Mouse (Mus musculus): ENCODE measurements around the gene Pou3f1. TPM values are rescaled to one million over a fixed set of nuclear protein-coding genes. Genes with fewer than 3 reads are reported as not detected.

The Pou3f1 gene
- polyA plus RNA-seq, 1 experiment from 2014 or later, result 0.21 TPM

- Histone ChIP-seq H3K36me3 (ENCODE audit: control insufficient read depth, insufficient read depth, low read length) (no peaks in the 10 kb centered on the region), H3K4me2 (peak overlapping the region; percentile 71), H3K9ac (ENCODE audit: low read depth, low read length) (no peak overlapping the region), H3K4me3 (ENCODE audit: low read depth, low read length) (no peak overlapping the region), H3K4me1 (ENCODE audit: control insufficient read depth, insufficient read depth, low read length) (peaks cover 5% of the 10 kb centered on the region; the same call in 1 of the 2 replicates), H3K27me3 (ENCODE audit: control insufficient read depth, insufficient read depth, low read length) (peaks cover 32% of the 10 kb centered on the region), H3K27ac (ENCODE audit: low read depth, low read length) (no peak overlapping the region), H3K9me3 (replicated peaks; ENCODE audit: control insufficient read depth, low read length) (no peaks in the 10 kb centered on the region)
- ATAC-seq (replicated peaks; ENCODE audit: insufficient number of reproducible peaks, low FRiP score, low TSS enrichment), result no peak
- 12% methylated on average over 7 of the region's 7 CpGs for WGBS (ENCODE audit: insufficient replicate concordance)
These were observed 15.0 kb downstream of the Pou3f1 start for GRCm38 (mm10) chr4:124671583-124671982.

DNA sequence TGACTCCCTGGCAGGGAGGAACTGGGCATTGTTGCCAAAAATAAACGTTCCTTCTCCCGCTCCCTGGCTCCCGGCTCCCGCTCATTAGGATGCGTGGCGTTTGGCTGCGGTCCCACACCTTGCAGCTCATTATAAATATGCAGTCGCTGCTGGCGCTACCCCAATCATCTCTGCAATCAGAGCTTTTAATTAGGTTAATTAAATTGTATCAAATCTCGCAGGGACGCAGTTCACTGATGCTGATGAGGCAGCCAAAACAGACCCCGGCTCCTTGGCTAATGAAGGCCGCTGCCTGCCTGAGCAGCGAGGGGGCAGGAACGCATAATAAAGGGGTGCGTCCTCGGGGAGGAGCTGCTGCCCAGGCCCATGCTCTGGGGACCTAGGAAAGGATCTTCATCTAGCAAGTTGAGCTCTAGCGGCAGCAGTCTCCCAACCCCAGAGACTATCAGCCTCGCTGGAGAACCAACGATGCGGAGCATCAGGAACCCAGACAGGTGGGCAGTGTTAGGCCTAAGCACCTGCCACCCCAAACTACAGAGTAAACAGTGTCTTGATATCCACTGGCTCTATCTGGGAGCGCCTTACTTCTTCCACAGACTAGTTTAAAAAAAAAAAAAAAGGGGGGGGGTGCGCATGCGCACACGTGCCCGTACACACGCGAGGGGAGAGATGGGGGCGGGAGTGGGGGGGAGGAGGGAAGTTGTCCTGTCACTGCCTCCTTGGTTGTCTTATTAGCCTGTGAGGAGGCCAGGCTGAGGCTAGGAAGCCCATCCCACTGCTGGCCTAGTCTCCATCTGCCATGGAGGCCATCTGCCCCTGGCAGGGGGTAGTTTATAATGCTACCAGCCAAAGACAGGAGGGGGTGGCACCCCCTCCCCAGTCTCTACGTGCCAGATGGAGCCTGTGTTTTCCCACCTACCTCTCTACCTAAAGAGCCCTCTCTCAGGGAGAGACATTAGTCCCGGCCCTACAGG, 16.0 kb downstream of the Pou3f1 start:
- Histone ChIP-seq H3K9me3 (replicated peaks; ENCODE audit: control insufficient read depth, low read length) (no peaks in the 10 kb centered on the region), H3K4me2 (peak overlapping the region; percentile 71), H3K4me3 (ENCODE audit: low read depth, low read length) (peak overlapping the region; percentile 34), H3K27ac (ENCODE audit: low read depth, low read length) (no peak overlapping the region), H3K4me1 (ENCODE audit: control insufficient read depth, insufficient read depth, low read length) (peaks cover 5% of the 10 kb centered on the region; the same call in 1 of the 2 replicates), H3K27me3 (ENCODE audit: control insufficient read depth, insufficient read depth, low read length) (peaks cover 21% of the 10 kb centered on the region), H3K9ac (ENCODE audit: low read depth, low read length) (peak overlapping the region; percentile 58; the same call in 1 of the 2 replicates), H3K36me3 (ENCODE audit: control insufficient read depth, insufficient read depth, low read length) (peaks cover 4% of the 10 kb centered on the region; the same call in 1 of the 2 replicates)
- no peak for ATAC-seq (replicated peaks; ENCODE audit: insufficient number of reproducible peaks, low FRiP score, low TSS enrichment)
- under 1% methylated on average over 28 of the region's 31 CpGs for WGBS (ENCODE audit: insufficient replicate concordance)

DNA sequence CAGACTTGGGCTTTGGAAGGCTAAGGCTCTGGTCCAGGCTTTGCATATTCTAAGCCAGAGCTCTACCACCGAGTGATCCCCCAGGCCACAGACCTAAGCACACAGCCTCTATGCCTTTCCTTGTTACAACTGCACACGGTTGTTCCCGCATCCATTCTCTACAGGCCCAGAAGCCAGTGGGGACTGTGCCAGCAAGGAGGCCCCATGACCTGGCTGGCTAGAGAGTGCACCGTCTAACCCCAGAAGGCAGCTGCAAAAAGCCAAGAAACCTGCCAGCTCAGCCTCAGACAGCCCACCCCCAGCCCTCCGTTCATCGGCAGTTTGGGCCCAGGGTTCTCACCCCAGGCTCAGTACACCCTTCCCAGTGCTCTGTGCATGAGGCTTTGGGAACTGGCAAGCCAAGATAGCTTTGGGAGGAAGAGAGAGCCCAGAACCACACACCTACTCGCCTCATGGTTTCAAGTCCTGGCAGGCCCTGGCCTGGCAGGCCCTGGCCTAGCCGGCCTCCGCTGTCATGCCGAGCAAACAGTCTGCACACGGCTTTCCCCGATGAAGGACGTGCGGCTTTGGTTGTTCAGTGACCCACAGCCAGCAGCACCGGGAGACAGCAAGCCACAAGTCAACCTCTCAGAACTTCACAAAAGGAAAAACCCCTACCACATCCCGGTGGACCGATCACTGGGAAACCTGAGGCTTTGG, 17.9 kb downstream of the Pou3f1 start:
- ATAC-seq (replicated peaks; ENCODE audit: insufficient number of reproducible peaks, low FRiP score, low TSS enrichment), result no peak
- no peak overlapping the region for H3K4me2 ChIP-seq
- no peaks in the 10 kb centered on the region for H3K9me3 ChIP-seq (replicated peaks; ENCODE audit: control insufficient read depth, low read length)
- H3K27me3 ChIP-seq (ENCODE audit: control insufficient read depth, insufficient read depth, low read length), result peaks cover 13% of the 10 kb centered on the region
- 70% methylated on average over 17 of the region's 17 CpGs for WGBS (ENCODE audit: insufficient replicate concordance)
- H3K4me3 ChIP-seq (ENCODE audit: low read depth, low read length), result no peak overlapping the region
- H3K27ac ChIP-seq (ENCODE audit: low read depth, low read length), result no peak overlapping the region
- H3K36me3 ChIP-seq (ENCODE audit: control insufficient read depth, insufficient read depth, low read length), result peaks cover 6% of the 10 kb centered on the region; the same call in 1 of the 2 replicates
- no peak overlapping the region for H3K9ac ChIP-seq (ENCODE audit: low read depth, low read length)
- H3K4me1 ChIP-seq (ENCODE audit: control insufficient read depth, insufficient read depth, low read length), result peaks cover 5% of the 10 kb centered on the region; the same call in 1 of the 2 replicates

GRCm38 (mm10) chr4:124675037-124675436, 18.4 kb downstream of the Pou3f1 start:
- H3K9me3 ChIP-seq (replicated peaks; ENCODE audit: control insufficient read depth, low read length), result no peaks in the 10 kb centered on the region
- 5% methylated on average over 4 of the region's 4 CpGs for WGBS (ENCODE audit: insufficient replicate concordance)
- peaks cover 12% of the 10 kb centered on the region; the same call in 1 of the 2 replicates for H3K36me3 ChIP-seq (ENCODE audit: control insufficient read depth, insufficient read depth, low read length)
- H3K4me3 ChIP-seq (ENCODE audit: low read depth, low read length), result no peak overlapping the region
- ATAC-seq (replicated peaks; ENCODE audit: insufficient number of reproducible peaks, low FRiP score, low TSS enrichment), result no peak
- H3K9ac ChIP-seq (ENCODE audit: low read depth, low read length), result no peak overlapping the region
- H3K27ac ChIP-seq (ENCODE audit: low read depth, low read length), result no peak overlapping the region
- H3K27me3 ChIP-seq (ENCODE audit: control insufficient read depth, insufficient read depth, low read length), result peaks cover 13% of the 10 kb centered on the region
- peaks cover 5% of the 10 kb centered on the region; the same call in 1 of the 2 replicates for H3K4me1 ChIP-seq (ENCODE audit: control insufficient read depth, insufficient read depth, low read length)
- no peak overlapping the region for H3K4me2 ChIP-seq

DNA sequence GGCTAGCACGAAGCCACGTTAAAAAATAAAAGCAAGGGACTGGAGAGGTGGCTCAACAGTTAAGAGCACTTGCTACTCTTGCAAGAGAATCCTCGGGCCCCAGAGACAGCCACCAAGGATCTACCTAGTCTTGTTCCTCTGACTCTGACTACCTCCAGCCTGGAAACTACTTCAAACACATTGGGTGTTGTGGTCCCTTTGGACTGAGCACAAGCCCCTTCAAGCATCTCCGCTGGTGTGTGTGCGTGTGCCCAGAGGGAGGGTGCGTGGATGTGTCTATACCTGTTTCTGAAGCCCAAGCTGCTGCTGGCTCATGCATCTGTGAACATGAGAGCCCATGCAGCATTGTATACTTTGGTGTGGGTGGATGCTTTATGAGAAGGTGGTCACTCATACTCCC, 19.4 kb downstream of the Pou3f1 start:
- no peak overlapping the region for H3K27ac ChIP-seq (ENCODE audit: low read depth, low read length)
- no peak overlapping the region for H3K4me2 ChIP-seq
- no peak overlapping the region for H3K9ac ChIP-seq (ENCODE audit: low read depth, low read length)
- no peak overlapping the region for H3K4me3 ChIP-seq (ENCODE audit: low read depth, low read length)
- peaks cover 13% of the 10 kb centered on the region for H3K27me3 ChIP-seq (ENCODE audit: control insufficient read depth, insufficient read depth, low read length)
- peaks cover 5% of the 10 kb centered on the region; the same call in 1 of the 2 replicates for H3K4me1 ChIP-seq (ENCODE audit: control insufficient read depth, insufficient read depth, low read length)
- no peaks in the 10 kb centered on the region for H3K9me3 ChIP-seq (replicated peaks; ENCODE audit: control insufficient read depth, low read length)
- H3K36me3 ChIP-seq (ENCODE audit: control insufficient read depth, insufficient read depth, low read length), result peaks cover 20% of the 10 kb centered on the region
- 81% methylated on average over 6 of the region's 6 CpGs for WGBS (ENCODE audit: insufficient replicate concordance)
- ATAC-seq (replicated peaks; ENCODE audit: insufficient number of reproducible peaks, low FRiP score, low TSS enrichment), result no peak

GRCm38 (mm10) chr4:124682270-124682669, 25.7 kb downstream of the Pou3f1 start:
- WGBS (ENCODE audit: insufficient replicate concordance), result 63% methylated on average over 7 of the region's 7 CpGs
- peaks cover 3% of the 10 kb centered on the region; the same call in 1 of the 2 replicates for H3K4me1 ChIP-seq (ENCODE audit: control insufficient read depth, insufficient read depth, low read length)

GRCm38 (mm10) chr4:124683474-124683873, 26.9 kb downstream of the Pou3f1 start:
- no peak for ATAC-seq (replicated peaks; ENCODE audit: insufficient number of reproducible peaks, low FRiP score, low TSS enrichment)
- Histone ChIP-seq H3K9me3 (replicated peaks; ENCODE audit: control insufficient read depth, low read length) (no peaks in the 10 kb centered on the region), H3K4me3 (ENCODE audit: low read depth, low read length) (no peak overlapping the region), H3K4me1 (ENCODE audit: control insufficient read depth, insufficient read depth, low read length) (peaks cover 3% of the 10 kb centered on the region; the same call in 1 of the 2 replicates), H3K4me2 (no peak overlapping the region), H3K36me3 (ENCODE audit: control insufficient read depth, insufficient read depth, low read length) (peaks cover 28% of the 10 kb centered on the region), H3K9ac (ENCODE audit: low read depth, low read length) (no peak overlapping the region), H3K27ac (ENCODE audit: low read depth, low read length) (no peak overlapping the region), H3K27me3 (ENCODE audit: control insufficient read depth, insufficient read depth, low read length) (no peaks in the 10 kb centered on the region)
- 92% methylated on average over 4 of the region's 4 CpGs for WGBS (ENCODE audit: insufficient replicate concordance)

More at GRCm38 (mm10) chr4:124682270-124682669, 25.7 kb downstream of the Pou3f1 start:
- no peaks in the 10 kb centered on the region for H3K27me3 ChIP-seq (ENCODE audit: control insufficient read depth, insufficient read depth, low read length)
- no peak overlapping the region for H3K27ac ChIP-seq (ENCODE audit: low read depth, low read length)
- H3K9me3 ChIP-seq (replicated peaks; ENCODE audit: control insufficient read depth, low read length), result no peaks in the 10 kb centered on the region
- ATAC-seq (replicated peaks; ENCODE audit: insufficient number of reproducible peaks, low FRiP score, low TSS enrichment), result no peak
- H3K9ac ChIP-seq (ENCODE audit: low read depth, low read length), result no peak overlapping the region
- peaks cover 35% of the 10 kb centered on the region for H3K36me3 ChIP-seq (ENCODE audit: control insufficient read depth, insufficient read depth, low read length)
- H3K4me3 ChIP-seq (ENCODE audit: low read depth, low read length), result no peak overlapping the region
- H3K4me2 ChIP-seq, result no peak overlapping the region

GRCm38 (mm10) chr4:124685004-124685403, 28.4 kb downstream of the Pou3f1 start:
- no peaks in the 10 kb centered on the region for H3K9me3 ChIP-seq (replicated peaks; ENCODE audit: control insufficient read depth, low read length)
- peaks cover 23% of the 10 kb centered on the region for H3K36me3 ChIP-seq (ENCODE audit: control insufficient read depth, insufficient read depth, low read length)
- WGBS (ENCODE audit: insufficient replicate concordance), result 68% methylated on average over 4 of the region's 4 CpGs
- no peak overlapping the region for H3K4me2 ChIP-seq
- H3K4me3 ChIP-seq (ENCODE audit: low read depth, low read length), result no peak overlapping the region
- peaks cover 3% of the 10 kb centered on the region; the same call in 1 of the 2 replicates for H3K4me1 ChIP-seq (ENCODE audit: control insufficient read depth, insufficient read depth, low read length)
- H3K27ac ChIP-seq (ENCODE audit: low read depth, low read length), result no peak overlapping the region
- H3K27me3 ChIP-seq (ENCODE audit: control insufficient read depth, insufficient read depth, low read length), result no peaks in the 10 kb centered on the region
- no peak for ATAC-seq (replicated peaks; ENCODE audit: insufficient number of reproducible peaks, low FRiP score, low TSS enrichment)
- H3K9ac ChIP-seq (ENCODE audit: low read depth, low read length), result no peak overlapping the region
